Mouse (Mus musculus) liver, postnatal 0 days (tissue): Measurements from ENCODE around the gene Zfp804a. TPM values are rescaled to one million over a fixed set of nuclear protein-coding genes. Genes with fewer than 3 reads are reported as not detected.

Experiments used
- ATAC-seq: fragments of 200-750 bp; cut with Nextera tagmentation; 2 replicates; pipeline ENCODE4 v1.8.0; 2017; ENCODE audit warnings: mild to moderate bottlenecking, moderate library complexity
- DNase-seq: peaks from one replicate; pipeline ENCODE4 v3.0.0-alpha.2; 2016
- H3K27ac ChIP-seq: fragments of 300-500 bp; sonication (generic); 2 replicates; pipeline ENCODE4 v1.5.1; 2014; ENCODE audit warnings: antibody characterized with exemption, moderate library complexity, mild to moderate bottlenecking, low read depth
- H3K27me3 ChIP-seq: fragments of 300-500 bp; sonication (generic); 2 replicates; pipeline ENCODE4 v1.6.1; 2014; ENCODE audit warnings: low read length, control low read depth, mixed read lengths; ENCODE audit not compliant: insufficient read depth
- H3K36me3 ChIP-seq: fragments of 300-500 bp; sonication (generic); replicated peaks from 2 replicates; pipeline ENCODE4 v1.6.1; 2014; ENCODE audit warnings: mild to moderate bottlenecking, control low read depth, low read length, moderate library complexity, mixed read lengths; ENCODE audit not compliant: insufficient read depth
- H3K4me1 ChIP-seq: fragments of 300-500 bp; sonication (generic); 2 replicates; pipeline ENCODE4 v1.6.1; 2014; ENCODE audit warnings: antibody characterized with exemption, mild to moderate bottlenecking, control low read depth; ENCODE audit not compliant: insufficient read depth
- H3K4me2 ChIP-seq: fragments of 300-500 bp; sonication (generic); 2 replicates; pipeline ENCODE4 v1.6.1; 2014; ENCODE audit warnings: low read depth, mild to moderate bottlenecking, low read length, moderate library complexity, mixed read lengths
- H3K4me3 ChIP-seq: fragments of 300-500 bp; sonication (generic); 2 replicates; pipeline ENCODE4 v1.5.1; 2014; ENCODE audit warnings: low read depth, low read length
- H3K9ac ChIP-seq: fragments of 300-500 bp; sonication (generic); replicated peaks from 2 replicates; pipeline ENCODE4 v1.6.1; 2014; ENCODE audit warnings: mild to moderate bottlenecking, moderate library complexity
- H3K9me3 ChIP-seq: fragments of 300-500 bp; sonication (generic); 2 replicates; pipeline ENCODE4 v1.6.1; 2016; ENCODE audit warnings: mild to moderate bottlenecking, control low read depth, low read length, mixed read lengths
- CTCF ChIP-seq: sonication (generic); IDR thresholded peaks from 2 replicates; pipeline ENCODE4 v1.5.1; 2016; ENCODE audit warnings: antibody characterized with exemption, low read depth
- EP300 ChIP-seq: IDR thresholded peaks from 2 replicates; pipeline ENCODE4 v1.6.1; 2016; ENCODE audit warnings: antibody characterized with exemption, low read depth, mild to moderate bottlenecking
- WGBS: fragments of 180-500 bp; shearing (Covaris S2); extraction: QIAGEN DNeasy Blood & Tissue Kit; methylation state at CpG from one replicate; pipeline ENCODE4 v1.1.7; 2014; ENCODE audit not compliant: insufficient replicate concordance; 5-methylcytosine and 5-hydroxymethylcytosine counted together
- polyA plus RNA-seq: library from polyadenylated mRNA; unstranded; fragments of >200 nt; fragmentation: Nextera tagmentation; extraction: Ambion mirVana; gene quantifications from 2 replicates; pipeline ENCODE4 v1.2.1, GENCODE M21; 2015

Gene Zfp804a
- polyA plus RNA-seq, 1 experiment from 2014 or later = not detected

- no peak for ATAC-seq
- Histone ChIP-seq H3K27ac (no peak overlapping the region), H3K9ac (no peak overlapping the region), H3K4me2 (no peak overlapping the region), H3K36me3 (no peaks in the 10 kb centered on the region), H3K4me1 (no peaks in the 10 kb centered on the region), H3K9me3 (no peaks in the 10 kb centered on the region), H3K4me3 (no peak overlapping the region), H3K27me3 (no peaks in the 10 kb centered on the region)
- DNase-seq = no peak
- no peak for TF ChIP-seq EP300
- WGBS = 55% methylated on average over 1 of the region's 1 CpGs
These were observed 16.1 kb downstream of the Zfp804a start for GRCm38 (mm10) chr2:82069172-82069571.

- no peak overlapping the region for H3K4me3 ChIP-seq
- 56% methylated on average over 3 of the region's 3 CpGs for WGBS
- H3K27me3 ChIP-seq = no peaks in the 10 kb centered on the region
These were observed 23.9 kb downstream of the Zfp804a start for GRCm38 (mm10) chr2:82076883-82077282.

GRCm38 (mm10) chr2:82078287-82078994 is 25.4 kb downstream of the Zfp804a start:
- Histone ChIP-seq H3K9ac (no peak overlapping the region), H3K36me3 (no peaks in the 10 kb centered on the region), H3K4me3 (no peak overlapping the region), H3K27ac (no peak overlapping the region), H3K4me1 (no peaks in the 10 kb centered on the region), H3K4me2 (no peak overlapping the region), H3K9me3 (no peaks in the 10 kb centered on the region), H3K27me3 (no peaks in the 10 kb centered on the region)
- 76% methylated on average over 6 of the region's 6 CpGs for WGBS
- ATAC-seq (no peak), DNase-seq (no peak)
- TF ChIP-seq EP300 = no peak
- TF ChIP-seq CTCF = no peak

More at GRCm38 (mm10) chr2:82076883-82077282, 23.9 kb downstream of the Zfp804a start:
- TF ChIP-seq CTCF (no peak), EP300 (no peak)
- Histone ChIP-seq H3K4me2 (no peak overlapping the region), H3K9ac (no peak overlapping the region), H3K4me1 (no peaks in the 10 kb centered on the region), H3K36me3 (no peaks in the 10 kb centered on the region), H3K27ac (no peak overlapping the region), H3K9me3 (no peaks in the 10 kb centered on the region)
- ATAC-seq (no peak), DNase-seq (no peak)

GRCm38 (mm10) chr2:82080678-82081077 is 27.7 kb downstream of the Zfp804a start:
- no peak overlapping the region for H3K9ac ChIP-seq

GRCm38 (mm10) chr2:82113148-82113547 is 60.1 kb downstream of the Zfp804a start:
- H3K4me1 ChIP-seq = no peaks in the 10 kb centered on the region
- no peak overlapping the region for H3K9ac ChIP-seq
- DNase-seq = no peak
- H3K4me3 ChIP-seq = no peak overlapping the region
- H3K27ac ChIP-seq = no peak overlapping the region
- TF ChIP-seq CTCF (no peak), EP300 (no peak)
- H3K27me3 ChIP-seq = no peaks in the 10 kb centered on the region
- ATAC-seq = no peak
- WGBS = 63% methylated on average over 1 of the region's 1 CpGs
- H3K9me3 ChIP-seq = no peaks in the 10 kb centered on the region
- no peak overlapping the region for H3K4me2 ChIP-seq
- no peaks in the 10 kb centered on the region for H3K36me3 ChIP-seq

More at GRCm38 (mm10) chr2:82080678-82081077, 27.7 kb downstream of the Zfp804a start:
- Histone ChIP-seq H3K27ac (no peak overlapping the region), H3K27me3 (no peaks in the 10 kb centered on the region), H3K36me3 (no peaks in the 10 kb centered on the region), H3K4me2 (no peak overlapping the region), H3K9me3 (no peaks in the 10 kb centered on the region), H3K4me3 (no peak overlapping the region), H3K4me1 (no peaks in the 10 kb centered on the region)
- WGBS = 65% methylated on average over 4 of the region's 4 CpGs
- DNase-seq = no peak
- TF ChIP-seq CTCF (no peak), EP300 (no peak)
- no peak for ATAC-seq

GRCm38 (mm10) chr2:82113650-82114049 is 60.6 kb downstream of the Zfp804a start:
- H3K9me3 ChIP-seq = no peaks in the 10 kb centered on the region
- H3K4me2 ChIP-seq = no peak overlapping the region
- no peaks in the 10 kb centered on the region for H3K36me3 ChIP-seq
- DNase-seq (no peak), ATAC-seq (no peak)
- H3K27me3 ChIP-seq = no peaks in the 10 kb centered on the region
- H3K4me1 ChIP-seq = no peaks in the 10 kb centered on the region
- H3K4me3 ChIP-seq = no peak overlapping the region
- H3K27ac ChIP-seq = no peak overlapping the region
- H3K9ac ChIP-seq = no peak overlapping the region
- no peak for TF ChIP-seq EP300
- no peak for TF ChIP-seq CTCF
- WGBS = 73% methylated on average over 2 of the region's 2 CpGs
